Mouse (Mus musculus) granulocyte monocyte progenitor cell, adult 5-6 weeks (primary cell): ENCODE measurements at regions not wholly inside any gene's neighbourhood (a gene's known extent, or its start where the extent isn't known, plus 50 kb on each side); places are given as distances from the start of the nearest gene placed in this dataset.
A peak's percentile ranks its signal among the peaks of the same experiment; 100 is the strongest.

Experiments
- ATAC-seq: replicated peaks from 2 replicates; pipeline ENCODE4 v1.8.0; 2016; ENCODE audit warnings: mild to moderate bottlenecking, moderate TSS enrichment, inconsistent platforms; ENCODE audit not compliant: poor library complexity, severe bottlenecking

DNA sequence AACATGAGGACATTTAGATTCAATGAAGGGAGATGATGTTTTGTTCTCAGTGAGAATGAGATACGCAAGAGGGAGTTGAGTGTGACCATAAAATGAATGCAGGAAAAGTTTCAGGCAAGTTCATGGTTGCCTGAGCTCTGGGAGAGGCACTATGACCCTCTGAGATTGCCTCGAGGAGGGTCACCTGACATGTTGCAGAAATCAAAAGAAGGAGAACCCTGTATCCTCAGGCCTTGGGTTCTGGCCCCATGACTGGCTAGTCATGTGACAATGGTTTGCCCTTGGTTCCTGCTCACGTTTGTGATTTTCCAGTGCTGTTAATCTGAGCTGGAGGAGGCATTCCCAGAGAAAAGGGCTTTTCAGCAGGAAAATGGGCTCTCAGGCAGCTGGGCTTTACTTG lies 98.9 kb downstream of the Mab21l3 start:
- no peak for ATAC-seq

DNA sequence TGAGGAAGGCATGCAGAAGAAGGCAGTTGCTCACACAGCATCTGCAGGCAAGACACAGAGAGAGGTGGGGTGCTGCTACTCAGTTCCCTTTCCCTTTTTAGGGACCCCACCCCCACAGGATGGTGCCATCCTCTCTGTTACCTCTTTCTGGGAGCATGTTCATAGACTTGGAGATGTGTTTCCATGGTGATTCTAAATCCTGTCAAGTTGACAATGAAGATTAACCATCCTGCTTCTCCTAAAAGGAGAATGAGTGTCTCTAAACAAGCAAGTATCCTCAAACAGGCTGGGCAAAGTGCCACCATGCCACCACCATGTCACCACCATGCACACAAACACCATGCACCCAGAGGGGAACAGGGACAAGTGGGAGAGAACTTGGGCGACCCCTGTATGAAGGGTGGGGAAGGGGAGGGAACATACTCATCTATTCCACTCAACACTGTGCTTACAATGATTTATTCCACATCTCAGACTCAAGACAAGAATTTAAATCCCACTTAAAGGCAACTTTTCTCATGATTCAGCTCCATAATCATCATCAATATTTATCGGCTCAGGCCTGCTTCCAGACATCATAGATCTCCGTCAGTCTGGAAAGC lies 99.6 kb downstream of the Mab21l3 start:
- no peak for ATAC-seq

- ATAC-seq: no peak
Measured at GRCm38 (mm10) chr3:101748186-101748585, 100.6 kb downstream of the Mab21l3 start.

DNA sequence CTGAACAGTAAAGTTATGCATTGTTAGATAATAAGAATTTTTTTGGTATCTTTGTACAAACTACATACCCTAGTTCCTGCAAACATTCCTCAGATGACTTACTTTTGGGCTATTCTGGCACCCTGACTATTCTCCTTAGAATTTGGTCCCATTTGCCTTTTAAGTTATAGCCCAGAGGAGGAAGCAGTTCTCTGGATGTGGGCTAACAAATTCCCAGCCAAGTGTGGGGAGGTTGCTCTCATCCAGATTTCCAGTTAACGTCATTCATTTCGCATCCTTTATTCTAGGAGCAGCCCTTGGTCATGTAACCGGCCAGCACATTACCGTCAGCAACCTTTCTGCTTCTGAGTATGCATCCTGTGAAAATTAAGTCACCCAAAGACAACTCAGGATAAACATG lies 107.9 kb downstream of the Mab21l3 start:
- no peak for ATAC-seq

DNA sequence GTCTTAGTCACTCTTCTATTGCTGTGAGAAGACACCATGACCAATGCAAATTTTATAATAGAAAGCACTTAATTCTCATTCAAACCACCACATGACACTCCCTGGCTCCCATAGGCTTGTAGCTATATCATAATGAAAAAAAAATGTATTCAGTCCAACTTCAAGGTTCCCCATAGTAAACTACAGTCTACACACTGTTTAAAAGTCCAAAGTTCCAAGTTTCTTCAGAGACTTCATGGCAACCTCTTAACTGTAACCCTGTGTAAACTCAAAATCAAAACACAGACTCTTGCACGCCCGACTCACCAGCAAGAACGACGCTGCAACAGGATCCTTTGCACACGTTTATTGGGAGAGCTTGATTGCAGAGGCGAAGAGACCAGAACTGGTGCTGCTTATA lies 111.6 kb downstream of the Mab21l3 start:
- ATAC-seq: no peak

DNA sequence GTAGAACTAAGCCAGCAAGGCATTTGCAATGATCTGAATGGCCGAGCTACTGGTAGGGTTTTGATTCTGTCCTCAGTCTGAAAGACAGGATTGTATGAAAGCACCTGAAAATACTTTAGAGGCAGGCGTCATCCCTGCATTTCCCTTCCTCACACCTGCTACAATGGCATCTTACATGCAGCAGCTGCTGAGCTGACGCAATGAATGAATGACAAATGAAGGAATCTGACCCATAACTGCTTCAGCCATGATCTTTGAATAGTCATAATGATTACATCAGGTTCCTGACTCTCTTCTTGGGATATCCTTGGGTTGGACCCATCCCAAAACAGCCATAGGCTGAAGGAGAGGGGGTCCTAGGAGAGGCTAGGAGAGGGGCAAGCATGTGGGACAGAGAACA lies 119.7 kb downstream of the Mab21l3 start:
- no peak for ATAC-seq

- no peak for ATAC-seq
Measured at GRCm38 (mm10) chr3:101722926-101723325, 118.4 kb upstream of the Atp1a1 start.

- ATAC-seq: no peak
Measured at GRCm38 (mm10) chr3:101722001-101722400, 117.5 kb upstream of the Atp1a1 start.

DNA sequence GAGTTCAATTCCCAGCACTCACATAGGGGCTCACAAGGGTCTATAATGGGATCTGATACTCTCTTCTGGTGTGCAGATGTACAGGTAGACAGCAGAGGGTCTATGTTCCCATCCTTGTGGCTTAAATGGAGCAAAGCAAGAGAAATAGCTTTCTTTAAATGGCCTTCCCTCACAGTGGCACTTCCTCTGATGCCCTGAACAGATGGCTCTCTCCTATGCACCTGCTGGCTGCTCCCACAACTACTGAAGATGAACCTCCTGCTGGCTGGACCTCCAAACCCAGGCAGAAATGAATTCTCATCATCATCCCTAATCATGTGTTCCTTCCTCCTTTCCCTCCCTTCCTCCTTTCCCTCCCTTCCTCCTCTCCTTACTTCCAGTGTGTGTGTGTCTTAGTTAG lies 110.9 kb upstream of the Atp1a1 start:
- ATAC-seq: no peak

DNA sequence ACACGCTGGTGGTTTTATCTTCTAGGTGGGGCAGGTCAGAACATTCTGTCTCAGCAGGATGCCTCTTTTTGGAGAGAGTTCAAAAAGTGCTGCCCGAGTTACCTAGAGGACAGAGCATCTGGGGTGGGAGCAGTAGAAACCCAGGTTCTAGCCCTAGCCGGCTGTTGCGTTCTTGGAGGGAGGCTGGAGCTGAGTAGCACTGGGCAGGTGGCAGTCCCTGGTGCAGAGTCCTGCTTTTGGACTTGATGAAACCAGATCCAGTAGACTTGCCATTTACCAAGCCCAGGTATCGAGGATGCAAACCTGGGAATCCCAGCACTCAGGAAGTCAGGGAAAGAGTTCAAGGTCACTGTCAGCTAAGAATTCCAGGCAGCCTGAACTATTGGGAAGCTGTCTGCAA lies 110.3 kb upstream of the Atp1a1 start:
- ATAC-seq: no peak

DNA sequence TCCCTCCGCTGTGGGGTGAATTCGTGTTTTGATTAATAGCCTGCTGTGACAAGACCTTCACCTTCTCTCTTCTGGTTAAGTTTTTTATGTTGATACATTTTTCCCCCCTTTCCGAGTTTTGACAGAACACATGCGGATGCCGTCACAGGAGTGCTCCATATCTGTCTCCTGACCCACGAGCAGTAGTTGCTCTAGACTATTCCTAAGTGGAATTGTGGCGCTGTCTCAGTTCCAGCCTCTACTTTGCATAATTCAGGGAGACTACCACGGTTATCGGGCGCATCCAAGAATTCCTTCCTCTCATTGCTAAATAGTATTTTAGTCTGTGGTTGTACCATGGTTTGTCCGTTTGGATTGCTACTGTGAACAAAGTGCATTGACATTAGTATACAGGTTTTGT lies 109.2 kb upstream of the Atp1a1 start:
- ATAC-seq: no peak

GRCm38 (mm10) chr3:101713138-101713638 lies 108.7 kb upstream of the Atp1a1 start:
- no peak for ATAC-seq

GRCm38 (mm10) chr3:101712666-101713065 lies 108.2 kb upstream of the Atp1a1 start:
- no peak for ATAC-seq

DNA sequence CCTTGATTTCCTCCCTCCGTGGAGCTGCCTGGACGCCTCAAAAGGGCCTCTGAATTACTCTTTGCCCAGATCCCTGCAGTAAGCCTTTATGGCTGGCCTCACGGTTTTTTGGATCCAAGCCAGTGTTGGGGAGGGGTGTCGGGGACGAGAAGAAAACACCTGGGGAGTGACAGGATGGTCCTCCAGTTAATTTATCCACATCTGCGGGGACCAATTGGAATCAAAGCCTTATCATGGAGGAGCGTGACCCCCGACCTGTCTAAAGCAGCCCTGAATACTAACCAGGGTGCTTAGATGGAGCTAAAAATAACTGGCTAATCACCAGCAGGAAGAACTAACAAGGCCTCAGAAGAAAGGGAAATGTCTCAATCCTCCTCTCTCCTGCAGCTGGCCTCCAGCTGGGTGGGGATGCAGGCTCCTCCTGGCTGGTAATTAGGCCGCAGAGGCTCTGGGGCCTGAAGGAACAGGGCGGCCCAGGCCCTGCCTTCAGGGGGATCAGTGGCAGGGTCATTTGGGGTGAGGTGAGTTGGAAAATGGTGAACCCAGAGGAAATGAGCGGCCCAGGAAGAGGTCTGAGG lies 107.2 kb upstream of the Atp1a1 start:
- peak; percentile 95 for ATAC-seq

- ATAC-seq: no peak
Measured at GRCm38 (mm10) chr3:101709379-101709970, 105.0 kb upstream of the Atp1a1 start.

- ATAC-seq: no peak
Measured at GRCm38 (mm10) chr3:101708821-101709220, 104.3 kb upstream of the Atp1a1 start.

DNA sequence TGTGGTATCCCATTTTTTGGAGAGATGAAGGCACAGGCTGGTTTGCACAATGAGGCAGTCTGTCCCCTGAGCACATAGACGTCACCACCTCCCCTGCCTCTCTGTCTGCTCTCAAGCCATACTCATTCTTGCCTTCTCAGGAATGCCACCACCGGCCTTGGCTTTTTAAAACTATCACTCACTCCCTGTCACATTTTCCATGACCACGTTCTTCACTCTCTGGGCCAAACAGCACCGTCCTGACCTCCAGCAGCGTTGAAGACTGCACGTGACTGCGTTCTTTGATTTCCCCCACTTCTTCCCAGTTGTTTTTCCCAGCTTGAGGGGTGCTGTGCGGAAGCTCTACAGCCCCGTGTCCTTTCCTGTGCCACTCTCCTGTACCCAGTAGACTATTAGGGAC lies 100.4 kb upstream of the Atp1a1 start:
- no peak for ATAC-seq

DNA sequence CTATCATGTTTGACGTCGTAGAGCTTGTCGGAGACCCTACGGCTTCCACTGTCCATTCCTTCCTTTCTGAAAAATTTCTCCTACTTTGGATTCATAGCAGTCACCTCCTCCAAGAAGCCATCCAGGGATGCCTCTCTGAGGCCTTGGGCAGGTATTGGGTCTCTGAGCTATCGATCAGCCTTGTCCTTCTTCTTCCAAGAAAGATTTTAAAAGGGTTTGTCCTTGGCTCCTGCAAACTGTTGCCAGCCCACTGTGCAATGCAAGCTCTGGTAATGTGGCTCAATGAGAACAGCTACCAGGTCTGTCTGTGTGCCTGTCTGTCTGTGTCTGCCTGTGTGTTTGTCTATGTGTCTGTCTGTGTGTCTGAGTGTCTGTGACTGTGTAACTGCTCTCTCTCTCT lies 99.8 kb upstream of the Atp1a1 start:
- no peak for ATAC-seq

GRCm38 (mm10) chr3:101701763-101702173 lies 97.3 kb upstream of the Atp1a1 start:
- no peak for ATAC-seq

DNA sequence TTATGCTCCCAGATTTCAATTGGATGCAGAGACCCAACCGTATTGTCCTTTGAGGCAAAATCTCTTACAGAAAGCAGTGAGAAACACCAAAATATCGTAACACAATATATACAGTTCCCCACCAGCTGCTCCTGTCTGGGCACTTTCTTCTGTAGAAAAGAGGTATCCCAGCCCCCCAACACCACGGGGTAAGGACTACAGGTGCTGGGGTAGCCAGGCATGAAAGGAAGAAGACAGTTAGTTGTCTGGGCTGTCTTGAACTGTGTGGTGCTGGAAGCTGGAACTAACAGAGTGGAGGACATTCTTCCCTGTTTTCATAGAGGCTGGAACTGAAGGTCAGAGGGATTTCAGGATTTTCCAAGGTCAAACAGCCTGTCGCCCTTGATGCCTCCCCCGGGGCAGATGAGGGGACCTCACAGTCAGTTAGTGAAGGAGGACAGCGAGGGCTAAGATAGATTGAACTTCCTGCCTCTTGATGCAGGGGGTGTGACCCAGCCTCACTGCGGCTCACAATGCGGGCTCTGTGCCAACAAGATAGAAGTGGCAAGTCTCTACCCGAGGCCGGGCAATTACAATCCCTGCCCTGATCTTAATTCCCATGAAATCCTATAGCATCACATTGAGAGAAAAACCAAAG lies 96.6 kb upstream of the Atp1a1 start:
- peak; percentile 52 for ATAC-seq

DNA sequence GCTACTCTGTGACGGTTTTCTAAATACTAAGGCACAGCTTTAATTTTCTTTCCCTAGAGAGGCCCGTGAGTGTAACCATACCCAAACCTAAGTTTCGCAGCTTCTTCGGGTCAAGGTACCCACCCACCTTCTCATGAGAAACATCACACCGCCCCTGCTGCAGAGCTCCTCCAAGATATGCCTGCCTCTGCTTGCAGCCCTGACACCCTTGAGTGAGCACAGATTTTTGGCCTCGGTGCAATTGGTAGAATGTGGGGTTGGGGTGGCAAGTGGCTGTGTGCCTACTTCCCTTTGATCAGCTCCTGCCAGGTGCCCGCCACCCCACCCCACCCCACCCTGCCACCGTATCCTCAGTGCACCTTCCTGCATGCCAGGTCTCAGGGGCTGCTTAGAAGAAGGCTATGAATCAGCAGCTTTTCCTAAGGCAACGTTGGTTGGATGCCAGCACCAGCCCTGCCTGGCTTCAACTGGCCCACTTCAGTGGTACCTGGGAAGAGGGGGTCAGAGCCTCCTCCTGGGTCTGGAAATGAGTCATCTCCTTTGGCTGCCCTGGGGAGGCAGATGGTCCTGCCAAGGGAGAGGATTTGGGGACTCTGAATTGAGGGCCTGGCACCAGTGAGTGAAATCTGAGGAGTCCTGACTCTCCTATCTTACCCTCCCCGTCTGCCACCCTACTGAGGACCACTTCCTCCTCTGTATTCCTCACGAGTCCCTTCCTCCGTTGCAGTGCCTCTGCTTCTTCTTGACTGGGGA lies 95.6 kb upstream of the Atp1a1 start:
- ATAC-seq: peak; percentile 83
